Mouse (Mus musculus) heart, postnatal 10 days (tissue): ENCODE measurements around the gene Pla2g10. TPM values are rescaled to one million over a fixed set of nuclear protein-coding genes. Genes with fewer than 3 reads are reported as not detected.
"Not testable (repeated sequence)": the region's sequence is repeated elsewhere in the genome, so short reads cannot be mapped to it uniquely, and the experiment has no call there.

Experiments
- DNase-seq, 2 experiments: peaks; one replicate each; pipeline ENCODE4 v3.0.0; 2021
- intact Hi-C: fragments of 180-260 bp; cut with DNase I; formaldehyde crosslinking; loops from one replicate; pipeline ENCODE4 v1.15.1; 2025
- total RNA-seq, 2 experiments: library from RNA; stranded (reverse); gene quantifications; 2 replicates each; pipeline ENCODE4 v1.2.3; 2021

Pla2g10 gene
- total RNA-seq, 2 experiments from 2014 or later: not detected

GRCm38 (mm10) chr16:13732786-13733185, 2.0 kb upstream of the Pla2g10 start:
- intact Hi-C loops: loop anchor here (2.0 to 10.0 kb wide), 4 partner anchors 95 to 618 kb away; no protein-coding TSS in a partner anchor
- DNase-seq: no peak

- DNase-seq: no peak
- intact Hi-C loops: no loop called here
These were observed 1.4 kb downstream of the Pla2g10 start for GRCm38 (mm10) chr16:13729428-13729827.

- DNase-seq: no peak
- intact Hi-C loops: no loop called here
These were observed 2.9 kb downstream of the Pla2g10 start for GRCm38 (mm10) chr16:13727811-13728335.

- intact Hi-C loops: no loop called here
- no peak for DNase-seq
These were observed 7.8 kb downstream of the Pla2g10 start for GRCm38 (mm10) chr16:13722937-13723336.

- intact Hi-C loops: no loop called here
- DNase-seq: no peak
These were observed 13.8 kb downstream of the Pla2g10 start for GRCm38 (mm10) chr16:13716821-13717553.

- DNase-seq: no peak
- intact Hi-C loops: no loop called here
These were observed 15.9 kb downstream of the Pla2g10 start for GRCm38 (mm10) chr16:13714910-13715309.

GRCm38 (mm10) chr16:13704676-13705075, 26.1 kb downstream of the Pla2g10 start:
- intact Hi-C loops: no loop called here
- DNase-seq: no peak

- intact Hi-C loops: no loop called here
- no peak for DNase-seq
These were observed 28.6 kb downstream of the Pla2g10 start for GRCm38 (mm10) chr16:13702184-13702583.

- DNase-seq: no peak
- intact Hi-C loops: no loop called here
These were observed 31.8 kb downstream of the Pla2g10 start for GRCm38 (mm10) chr16:13698998-13699397.

- intact Hi-C loops: loop anchor here (10.0 kb wide), 1 partner anchor 476 kb away; no protein-coding TSS in a partner anchor
- DNase-seq: peak in 1 of 2 experiments; percentile 7
These were observed 52.0 kb downstream of the Pla2g10 start for GRCm38 (mm10) chr16:13678601-13679319.

- no peak for DNase-seq
- intact Hi-C loops: loop anchor here (5.0 to 10.0 kb wide), 2 partner anchors 228 to 480 kb away; partner anchors contain the start of genes Mpv17l and Pdxdc1
These were observed 56.3 kb downstream of the Pla2g10 start for GRCm38 (mm10) chr16:13674511-13674910.

- intact Hi-C loops: loop anchor here (5.0 to 10.0 kb wide), 2 partner anchors 229 to 482 kb away; partner anchors contain the start of genes Mpv17l and Pdxdc1
These were observed 57.7 kb downstream of the Pla2g10 start for GRCm38 (mm10) chr16:13673114-13673513.

GRCm38 (mm10) chr16:13672386-13672898, 58.3 kb downstream of the Pla2g10 start:
- intact Hi-C loops: loop anchor here (5.0 to 10.0 kb wide), 2 partner anchors 230 to 482 kb away; partner anchors contain the start of genes Mpv17l and Pdxdc1
- peak; percentile 80 to 83 for DNase-seq

More at GRCm38 (mm10) chr16:13673114-13673513, 57.7 kb downstream of the Pla2g10 start:
- no peak for DNase-seq

GRCm38 (mm10) chr16:13671685-13672385, 58.9 kb downstream of the Pla2g10 start, which contains the start of the genes Bfar and 3110001I22Rik:
TSS of gene Bfar (plus strand) at chr16:13671858.
TSS of gene 3110001I22Rik (plus strand) at chr16:13671929.
- intact Hi-C loops: loop anchor here (5.0 to 10.0 kb wide), 2 partner anchors 230 to 483 kb away; partner anchors contain the start of genes Mpv17l and Pdxdc1
- peak; percentile 93 to 94 for DNase-seq

GRCm38 (mm10) chr16:13670896-13671295, 59.9 kb downstream of the Pla2g10 start:
- intact Hi-C loops: loop anchor here (5.0 to 10.0 kb wide), 2 partner anchors 231 to 484 kb away; partner anchors contain the start of genes Mpv17l and Pdxdc1
- not testable (repeated sequence) for DNase-seq

- no peak for DNase-seq
- intact Hi-C loops: loop anchor here (5.0 kb wide), 1 partner anchor 232 kb away; no protein-coding TSS in a partner anchor
These were observed 61.5 kb downstream of the Pla2g10 start for GRCm38 (mm10) chr16:13669282-13669681.

GRCm38 (mm10) chr16:13668402-13669108, 62.2 kb downstream of the Pla2g10 start:
- DNase-seq: peak; percentile 3 to 7

GRCm38 (mm10) chr16:13667878-13668343, 62.9 kb downstream of the Pla2g10 start, which contains the start of gene Parn:
TSS of gene Parn (minus strand) at chr16:13668170.
- intact Hi-C loops: loop anchor here (5.0 kb wide), 1 partner anchor 231 kb away; no protein-coding TSS in a partner anchor
- DNase-seq: peak; percentile 94 to 95

More at GRCm38 (mm10) chr16:13668402-13669108, 62.2 kb downstream of the Pla2g10 start:
- intact Hi-C loops: loop anchor here (5.0 kb wide), 1 partner anchor 231 kb away; no protein-coding TSS in a partner anchor
